Mouse (Mus musculus) CH12.LX (cell line): ENCODE measurements around the gene Smyd3. TPM values are rescaled to one million over a fixed set of nuclear protein-coding genes. Genes with fewer than 3 reads are reported as not detected.

Source experiments
- DNase-seq: peaks from one replicate; pipeline ENCODE4 v3.0.0-alpha.2; 2013; ENCODE audit errors: extremely low read depth
- H3K27ac ChIP-seq: 2 replicates; pipeline ENCODE4 v1.5.1; 2012; ENCODE audit warnings: low read depth, mild to moderate bottlenecking, control low read depth, moderate library complexity; ENCODE audit not compliant: insufficient read depth
- H3K27me3 ChIP-seq: replicated peaks from 2 replicates; pipeline ENCODE3; 2012; ENCODE audit warnings: inconsistent platforms
- H3K36me3 ChIP-seq, 2 experiments: replicated peaks in 1 of 2; 2 replicates each; pipeline versions ENCODE3 to v1.6.1; 2012; ENCODE audit warnings: inconsistent platforms in 1 of 2, low read length in 1 of 2, mild to moderate bottlenecking in 1 of 2, mixed read lengths in 1 of 2, moderate library complexity in 1 of 2; ENCODE audit not compliant: control insufficient read depth in 1 of 2, insufficient read depth in 1 of 2
- H3K4me1 ChIP-seq, 2 experiments: 2 replicates each; pipeline ENCODE4 v1.6.1; 2012; ENCODE audit warnings: inconsistent platforms in 1 of 2, moderate library complexity in 1 of 2; ENCODE audit not compliant: insufficient read depth in 2 of 2, control insufficient read depth in 1 of 2
- H3K4me2 ChIP-seq: 2 replicates; pipeline ENCODE4 v1.6.1; 2012; ENCODE audit warnings: low read depth, mild to moderate bottlenecking, control low read depth; ENCODE audit not compliant: poor library complexity, insufficient read depth, severe bottlenecking
- H3K4me3 ChIP-seq, 3 experiments: fragments of 150-350 bp in 1 of 3; sonication (generic) in 1 of 3; replicated peaks in 1 of 3; 2 replicates each; pipeline versions ENCODE3 to v1.5.1; 2011 to 2012; ENCODE audit warnings: low read depth in 2 of 3, low read length in 2 of 3, mild to moderate bottlenecking in 2 of 3, moderate library complexity in 2 of 3, control low read depth in 1 of 3, improper control_type of control experiment in 1 of 3, inconsistent platforms in 1 of 3, mixed read lengths in 1 of 3; ENCODE audit not compliant: poor library complexity in 1 of 3
- H3K79me2 ChIP-seq: replicated peaks from 2 replicates; pipeline ENCODE4 v1.6.1; 2012; ENCODE audit warnings: mild to moderate bottlenecking, moderate library complexity; ENCODE audit not compliant: control insufficient read depth, poor library complexity, insufficient read depth, severe bottlenecking; ENCODE audit errors: extremely low read depth
- H3K9ac ChIP-seq: 2 replicates; pipeline ENCODE4 v1.6.1; 2012; ENCODE audit warnings: low read depth, mild to moderate bottlenecking, control low read depth, moderate library complexity; ENCODE audit not compliant: insufficient read depth
- H3K9me3 ChIP-seq: replicated peaks from 2 replicates; pipeline ENCODE3; 2012; ENCODE audit warnings: low read length, inconsistent platforms, mixed read lengths
- BHLHE40 ChIP-seq: IDR thresholded peaks from 2 replicates; pipeline ENCODE4 v1.6.1; 2011; ENCODE audit warnings: mild to moderate bottlenecking, low read depth, low read length, improper control_type of control experiment
- CHD1 ChIP-seq: IDR thresholded peaks from 2 replicates; pipeline ENCODE4 v1.6.1; 2012; ENCODE audit warnings: low read depth, low read length, improper control_type of control experiment, inconsistent platforms
- ELF1 ChIP-seq: IDR thresholded peaks from 2 replicates; pipeline ENCODE4 v1.6.1; 2014; ENCODE audit warnings: low read depth, mild to moderate bottlenecking, inconsistent platforms, low read length, improper control_type of control experiment
- EP300 ChIP-seq: IDR thresholded peaks from 2 replicates; pipeline ENCODE4 v1.6.1; 2011; ENCODE audit warnings: low read length, improper control_type of control experiment
- IRF4 ChIP-seq: IDR thresholded peaks from 2 replicates; pipeline ENCODE4 v1.6.1; 2014; ENCODE audit warnings: low read depth, mild to moderate bottlenecking, inconsistent platforms, low read length, improper control_type of control experiment
- JUN ChIP-seq: IDR thresholded peaks from 2 replicates; pipeline ENCODE4 v1.6.1; 2011; ENCODE audit warnings: low read depth, mild to moderate bottlenecking, low read length, improper control_type of control experiment, moderate library complexity; ENCODE audit not compliant: insufficient read depth
- KAT2A ChIP-seq: IDR thresholded peaks from 2 replicates; pipeline ENCODE4 v1.6.1; 2012; ENCODE audit warnings: low read length, improper control_type of control experiment, inconsistent platforms; ENCODE audit not compliant: insufficient replicate concordance
- MAX ChIP-seq: IDR thresholded peaks from 2 replicates; pipeline ENCODE4 v1.6.1; 2011; ENCODE audit warnings: low read length, improper control_type of control experiment
- MAZ ChIP-seq: IDR thresholded peaks from 2 replicates; pipeline ENCODE4 v1.6.1; 2012; ENCODE audit warnings: low read depth, mild to moderate bottlenecking, inconsistent platforms, low read length, improper control_type of control experiment, moderate library complexity
- MEF2A ChIP-seq: IDR thresholded peaks from 2 replicates; pipeline ENCODE4 v1.6.1; 2014; ENCODE audit warnings: low read depth, mild to moderate bottlenecking, inconsistent platforms, low read length, improper control_type of control experiment, borderline replicate concordance
- NRF1 ChIP-seq: IDR thresholded peaks from 2 replicates; pipeline ENCODE4 v1.6.1; 2014; ENCODE audit warnings: low read depth, mild to moderate bottlenecking, inconsistent platforms, low read length, improper control_type of control experiment, moderate library complexity
- PAX5 ChIP-seq: IDR thresholded peaks from 2 replicates; pipeline ENCODE4 v1.6.1; 2012; ENCODE audit warnings: low read length, inconsistent platforms, mixed read lengths
- POLR2AphosphoS2 ChIP-seq: IDR thresholded peaks from 2 replicates; pipeline ENCODE4 v1.6.1; 2011; ENCODE audit warnings: low read depth, low read length, improper control_type of control experiment
- RAD21 ChIP-seq: IDR thresholded peaks from 2 replicates; pipeline ENCODE4 v1.6.1; 2011; ENCODE audit warnings: low read depth, mild to moderate bottlenecking, low read length, improper control_type of control experiment, moderate library complexity
- SIN3A ChIP-seq: IDR thresholded peaks from 2 replicates; pipeline ENCODE4 v1.6.1; 2012; ENCODE audit warnings: low read length, improper control_type of control experiment, inconsistent platforms
- TBP ChIP-seq: conservative IDR thresholded peaks from 2 replicates; pipeline ENCODE4 v1.6.1; 2011; ENCODE audit warnings: low read depth, low read length, improper control_type of control experiment
- TCF12 ChIP-seq: IDR thresholded peaks from 2 replicates; pipeline ENCODE4 v1.6.1; 2014; ENCODE audit warnings: low read depth, mild to moderate bottlenecking, inconsistent platforms, low read length, improper control_type of control experiment
- UBTF ChIP-seq: IDR thresholded peaks from 2 replicates; pipeline ENCODE4 v1.6.1; 2012; ENCODE audit warnings: low read depth, mild to moderate bottlenecking, inconsistent platforms, low read length, improper control_type of control experiment, moderate library complexity
- USF1 ChIP-seq: IDR thresholded peaks from 2 replicates; pipeline ENCODE4 v1.6.1; 2014; ENCODE audit warnings: low read depth, mild to moderate bottlenecking, inconsistent platforms, low read length, improper control_type of control experiment
- USF2 ChIP-seq: conservative IDR thresholded peaks from 2 replicates; pipeline ENCODE4 v1.6.1; 2011; ENCODE audit warnings: low read depth, low read length, improper control_type of control experiment
- ZC3H11A ChIP-seq: IDR thresholded peaks from 2 replicates; pipeline ENCODE4 v1.6.1; 2012; ENCODE audit warnings: low read depth, mild to moderate bottlenecking, inconsistent platforms, low read length, improper control_type of control experiment
- ZKSCAN1 ChIP-seq: IDR thresholded peaks from 2 replicates; pipeline ENCODE4 v1.6.1; 2012; ENCODE audit warnings: low read depth, inconsistent platforms, low read length, improper control_type of control experiment, borderline replicate concordance
- dilution Hi-C: fragments of 300-500 bp; cut with MboI; formaldehyde crosslinking; loops from 2 replicates; pipeline ENCODE4 v1.14.3; 2020; ENCODE audit warnings: low sequenced_read_pairs; ENCODE audit not compliant: extremely low pct_unique_long_range_greater_than_20kb, extremely low pct_ligation_motif_present
- in situ Hi-C: fragments of 300-500 bp; cut with MboI; formaldehyde crosslinking; loops from 3 replicates; pipeline ENCODE4 v1.14.3; 2019; ENCODE audit warnings: low sequenced_read_pairs, low pct_ligation_motif_present, low pct_unique_long_range_greater_than_20kb, mixed read lengths
- polyA plus RNA-seq: library from polyadenylated mRNA; unstranded; fragments of >175 nt; gene quantifications from 2 replicates; pipeline ENCODE4 v1.2.1, GENCODE M21; 2012; ENCODE audit warnings: low read depth; ENCODE audit not compliant: insufficient read length
- total RNA-seq, 2 experiments: library from RNA; depleted of rRNA; stranded (reverse); fragments of 300-350 nt in 1 of 2; fragments of >200 nt in 1 of 2; gene quantifications; 2 replicates each; pipeline ENCODE4 v1.2.3; 2012 to 2014

Gene Smyd3
- total and polyA plus RNA-seq, 3 experiments = 11.4 to 12.5 (median 11.8) TPM

GRCm38 (mm10) chr1:179114385-179114784, 403.5 kb downstream of the Smyd3 start:
- Histone ChIP-seq H3K4me1 (no peaks in the 10 kb centered on the region), H3K27me3 (no peaks in the 10 kb centered on the region), H3K36me3 (no peaks in the 10 kb centered on the region), H3K79me2 (no peaks in the 10 kb centered on the region), H3K4me2 (no peak overlapping the region), H3K9me3 (no peaks in the 10 kb centered on the region), H3K9ac (no peak overlapping the region), H3K4me3 (no peak overlapping the region), H3K27ac (no peak overlapping the region)
- no peak for DNase-seq
- dilution Hi-C loops = no loop called here
- in situ Hi-C loops = no loop called here
- TF ChIP-seq EP300 (no peak), POLR2AphosphoS2 (no peak), TBP (no peak), JUN (no peak), ZC3H11A (no peak), MEF2A (no peak), MAZ (no peak), BHLHE40 (no peak), TCF12 (no peak), USF1 (no peak), PAX5 (no peak), ELF1 (no peak), KAT2A (no peak), UBTF (no peak), SIN3A (no peak), MAX (no peak), RAD21 (no peak), IRF4 (no peak), USF2 (no peak)

DNA sequence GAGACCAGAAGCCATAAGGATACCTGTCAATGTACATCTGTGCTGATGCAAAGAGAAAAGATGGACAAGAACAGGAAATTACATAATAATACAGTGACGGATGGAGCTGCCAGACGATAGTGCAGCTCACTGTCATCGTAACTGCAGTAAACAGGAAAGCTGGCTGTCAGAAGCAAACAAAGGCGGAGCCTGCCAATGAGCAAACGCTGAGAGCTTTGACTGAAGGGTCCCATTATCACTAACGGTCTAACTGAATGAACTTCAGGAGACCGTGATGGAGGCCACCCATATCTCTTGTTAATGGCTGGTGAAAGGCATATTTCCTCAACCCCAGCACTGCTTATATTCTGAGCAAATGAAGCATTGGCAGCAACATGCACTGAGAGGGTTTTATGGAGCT, 409.1 kb downstream of the Smyd3 start:
- Histone ChIP-seq H3K9me3 (no peaks in the 10 kb centered on the region), H3K27ac (no peak overlapping the region), H3K4me2 (no peak overlapping the region), H3K9ac (no peak overlapping the region), H3K4me3 (no peak overlapping the region), H3K36me3 (no peaks in the 10 kb centered on the region), H3K27me3 (no peaks in the 10 kb centered on the region), H3K4me1 (no peaks in the 10 kb centered on the region), H3K79me2 (no peaks in the 10 kb centered on the region)
- no peak for DNase-seq
- in situ Hi-C loops (no loop called here), dilution Hi-C loops (no loop called here)
- TF ChIP-seq ZKSCAN1 (no peak), EP300 (no peak), BHLHE40 (no peak), USF2 (no peak), USF1 (no peak), CHD1 (no peak), NRF1 (no peak)
